Comparison of ENCODE assay signal across 7 mouse cellular contexts in genomic region chr6:112273501-112274205, GRCm38 (mm10). TPM values are rescaled to one million over a fixed set of nuclear protein-coding genes. Genes with fewer than 3 reads are reported as not detected.
A peak's percentile ranks its signal among the peaks of the same experiment; 100 is the strongest.
DNase-seq lines count a peak whose midpoint lies in the region; ATAC-seq and TF ChIP-seq lines count a peak whose summit lies in the region.

Lmcd1 (plus strand) TSS chr6:112273758.

- H3K4me3 ChIP-seq in embryonic facial prominence, embryonic 12.5 days, result peak within 1 kb of the TSS; percentile 35
- peak within 1 kb of the TSS; percentile 47 for H3K4me3 ChIP-seq in midbrain, embryonic 10.5 days

- no peaks in the 10 kb centered on the region for H3K27me3 ChIP-seq in embryonic facial prominence, embryonic 12.5 days
- H3K27me3 ChIP-seq in midbrain, embryonic 10.5 days (ENCODE audit: low read depth, poor library complexity, severe bottlenecking), result peaks cover 25% of the 10 kb centered on the region

- peak; percentile 94 for ATAC-seq in embryonic facial prominence, embryonic 12.5 days (ENCODE audit: insufficient number of reproducible peaks, insufficient read depth, low FRiP score, low TSS enrichment)

- peak; percentile 95 for DNase-seq in brain, embryonic 14.5 days (ENCODE audit: low read depth)
- DNase-seq in heart, adult 11 months, result peak; percentile 100
- DNase-seq in kidney, adult 11 months, result peak; percentile 92
- DNase-seq in left cerebral cortex, postnatal 36 days (ENCODE audit: low spot score in 2 of 2), result peak; percentile 72 to 76
- peak; percentile 84 for DNase-seq in midbrain, embryonic 10.5 days (ENCODE audit: low spot score)
- peak; percentile 51 for DNase-seq in right cerebral cortex, postnatal 4 days

- no peaks in the 10 kb centered on the region for H3K36me3 ChIP-seq in embryonic facial prominence, embryonic 12.5 days
- no peaks in the 10 kb centered on the region for H3K36me3 ChIP-seq in midbrain, embryonic 10.5 days

- no peaks in the 10 kb centered on the region for H3K9me3 ChIP-seq in embryonic facial prominence, embryonic 12.5 days
- no peaks in the 10 kb centered on the region for H3K9me3 ChIP-seq in midbrain, embryonic 10.5 days (replicated peaks)

- TF ChIP-seq CTCF in brain, embryonic 14.5 days (IDR thresholded peaks at IDR 0.05; ENCODE audit: borderline replicate concordance, extremely low read depth, insufficient read depth, insufficient read length), result 0 out of 2 replicates have a peak, but pooled peaks have one; percentile 2

- peaks cover 16% of the 10 kb centered on the region for H3K4me1 ChIP-seq in embryonic facial prominence, embryonic 12.5 days
- H3K4me1 ChIP-seq in midbrain, embryonic 10.5 days, result peaks cover 16% of the 10 kb centered on the region

- H3K9ac ChIP-seq in embryonic facial prominence, embryonic 12.5 days, result 0 out of 2 replicates have a peak within 1 kb of the TSS, but pooled peaks have one; percentile 17

- H3K27ac ChIP-seq in embryonic facial prominence, embryonic 12.5 days, result peak within 1 kb of the TSS; percentile 78
- 0 out of 2 replicates have a peak within 1 kb of the TSS, but pooled peaks have one; percentile 46 for H3K27ac ChIP-seq in midbrain, embryonic 10.5 days (replicated peaks)

- no peak for TF ChIP-seq POLR2A in brain, embryonic 14.5 days (IDR thresholded peaks at IDR 0.05; ENCODE audit: borderline replicate concordance, extremely low read depth, insufficient read depth, insufficient read length, poor library complexity, severe bottlenecking)

- 3% methylated on average over 21 of the region's 21 CpGs for WGBS in embryonic facial prominence, embryonic 12.5 days
- 4% methylated on average over 21 of the region's 21 CpGs for WGBS in midbrain, embryonic 10.5 days

- H3K4me2 ChIP-seq in embryonic facial prominence, embryonic 12.5 days (replicated peaks), result peak within 1 kb of the TSS; percentile 59

- intact Hi-C loops in left cerebral cortex, postnatal 36 days (cut with DNase I), result no loop called here

RNA-seq across cellular contexts. Expression of gene Lmcd1, which starts in this region (rescaled TPM):
- polyA plus RNA-seq in brain, embryonic 14.5 days (2012; rRNA removed), result 6.5 and 7.5 TPM in 2 replicates
- polyA plus RNA-seq in embryonic facial prominence, embryonic 12.5 days (2016; fragmentation: Nextera tagmentation; extraction: Ambion mirVana), result 20.4 and 21.6 TPM in 2 replicates
- total RNA-seq in left cerebral cortex, postnatal 36 days (2021), result 10 to 100 TPM in 1 of 2 experiments, 1 to 10 TPM in 1; 9.4 to 11.6 TPM
- polyA plus RNA-seq in midbrain, embryonic 10.5 days (2016; fragmentation: Nextera tagmentation; extraction: Ambion mirVana), result 0.95 and 1.8 TPM in 2 replicates

Comparison
In these comparisons a context has a peak if more than half of its experiments do, and no peak if none do; other contexts are left out.
1. Peak in every context shown above with its lines: DNase-seq, ATAC-seq, H3K4me3 ChIP-seq and H3K27ac ChIP-seq.